Mouse (Mus musculus) cerebellum, adult 18-20 months (tissue): ENCODE results near the gene Sco2.

Experiments
- DNase-seq, 2 experiments: peaks; one replicate each; pipeline ENCODE4 v3.0.0; 2021

The Sco2 gene

DNA sequence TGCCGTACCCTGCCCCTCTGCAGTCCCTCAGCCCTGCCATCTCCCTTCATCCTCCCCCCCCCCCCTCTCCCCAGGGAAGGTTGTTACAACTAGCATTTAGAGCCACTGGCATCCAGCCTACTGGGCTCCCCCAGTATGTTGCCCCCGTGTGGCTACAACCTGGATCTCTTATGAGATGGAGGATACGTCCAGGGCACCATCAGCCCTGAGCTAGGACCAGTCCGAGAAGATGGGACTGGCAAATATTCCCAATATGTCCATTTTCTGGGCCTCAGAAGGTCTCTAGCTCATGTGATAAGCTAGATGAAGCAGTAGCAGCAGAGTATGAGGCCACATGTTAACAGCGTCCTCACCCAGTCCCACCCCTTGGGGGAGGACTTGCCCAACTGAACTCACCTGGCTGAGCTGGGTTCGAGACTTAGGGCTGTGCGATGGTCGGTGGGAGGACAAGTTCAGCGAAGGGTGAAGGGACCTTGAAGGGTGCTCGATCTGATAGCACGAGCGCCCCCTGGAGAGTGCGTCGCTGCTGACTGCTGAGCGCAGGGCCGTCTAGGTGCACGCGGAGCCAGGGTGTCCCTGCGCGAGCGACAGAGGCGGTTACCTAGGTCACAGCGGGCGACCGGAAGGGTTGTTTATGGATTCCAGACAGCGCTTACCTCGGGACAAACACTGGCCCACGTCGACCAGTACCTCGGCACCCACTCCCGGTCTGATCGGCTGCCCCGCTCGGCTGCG, 452 bp downstream of the Sco2 start:
- peak; percentile 81 to 87 for DNase-seq

DNA sequence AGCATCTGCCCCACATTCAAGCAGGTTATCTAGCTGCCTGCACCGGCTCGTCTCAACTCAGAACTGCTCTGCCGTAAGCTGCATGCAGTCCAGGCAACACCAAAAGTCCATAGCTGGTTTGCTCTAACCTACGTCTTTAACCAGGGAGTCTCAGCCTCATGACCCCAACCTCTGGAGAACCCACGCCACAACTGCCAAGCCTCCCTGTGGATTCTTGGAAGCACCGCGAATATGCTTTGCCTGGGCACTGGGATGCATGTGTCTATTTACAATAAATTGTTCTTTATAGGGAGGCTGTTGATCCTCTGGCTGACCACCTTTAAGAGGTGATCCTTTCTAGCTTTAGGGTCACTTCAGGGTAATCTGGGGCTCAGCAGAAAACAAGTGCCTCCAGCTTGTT, 1.1 kb downstream of the Sco2 start:
- peak in 1 of 2 experiments; percentile 24 for DNase-seq

DNA sequence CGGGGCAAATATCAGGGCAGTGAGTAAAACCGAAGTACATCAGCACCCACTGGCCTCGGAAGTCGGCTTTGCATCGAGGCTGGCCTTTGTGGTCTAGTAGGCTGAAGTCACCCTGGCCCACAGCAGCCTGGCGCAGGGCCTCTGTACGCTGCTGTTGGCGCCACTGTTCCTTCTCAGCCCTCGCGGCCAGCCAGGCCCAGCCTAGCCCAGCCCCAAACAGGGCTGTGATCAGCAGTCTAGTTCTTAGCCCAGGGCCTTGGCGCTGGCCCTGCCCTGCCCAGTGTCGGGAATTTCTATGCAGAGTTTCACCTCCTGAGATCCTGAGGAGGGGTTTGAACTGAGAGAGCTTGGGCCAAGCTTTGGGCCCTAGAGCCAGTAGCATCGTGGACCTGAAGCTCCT, 1.6 kb downstream of the Sco2 start:
- peak in 1 of 2 experiments; percentile 23 for DNase-seq

DNA sequence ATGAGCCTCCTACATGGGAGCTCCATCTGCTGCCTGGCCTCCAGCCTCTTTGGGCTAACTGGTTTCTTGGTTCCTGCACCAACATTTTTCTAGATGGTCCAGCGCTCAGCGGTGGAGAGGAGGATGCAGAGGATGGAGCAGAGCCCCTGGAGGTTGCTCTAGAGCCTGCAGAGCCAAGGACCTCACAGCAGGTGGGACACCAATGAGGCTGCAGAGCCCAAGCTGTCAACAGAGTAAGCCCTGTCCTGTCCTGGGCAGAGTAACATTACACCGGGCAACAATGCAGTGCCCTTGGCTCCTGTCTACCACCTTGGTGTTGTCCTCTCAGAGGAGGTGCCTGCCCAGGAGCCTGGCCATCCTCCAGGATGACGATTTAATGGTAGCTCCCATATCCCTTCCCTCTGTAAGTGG, 8.5 kb downstream of the Sco2 start:
- peak; percentile 90 to 92 for DNase-seq

DNA sequence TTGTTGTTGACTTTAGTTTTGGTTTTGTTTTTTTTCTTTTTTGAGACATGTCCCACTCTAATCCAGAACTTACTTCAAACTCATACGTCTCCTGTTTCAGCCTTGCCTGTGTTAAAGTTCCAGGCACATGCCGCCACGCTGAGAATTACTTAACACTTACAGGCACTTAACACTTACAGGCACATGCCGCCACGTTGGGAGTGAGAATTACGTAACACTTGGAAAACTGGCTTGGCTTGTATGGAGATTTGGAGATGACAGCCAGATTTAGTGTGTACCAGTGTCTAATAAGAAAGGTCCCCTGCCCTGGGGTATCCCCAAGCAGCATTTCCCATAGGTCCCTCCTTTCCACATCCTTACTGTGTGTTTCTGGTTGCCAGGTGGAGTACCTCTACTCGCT, 10.6 kb downstream of the Sco2 start:
- no peak for DNase-seq

DNA sequence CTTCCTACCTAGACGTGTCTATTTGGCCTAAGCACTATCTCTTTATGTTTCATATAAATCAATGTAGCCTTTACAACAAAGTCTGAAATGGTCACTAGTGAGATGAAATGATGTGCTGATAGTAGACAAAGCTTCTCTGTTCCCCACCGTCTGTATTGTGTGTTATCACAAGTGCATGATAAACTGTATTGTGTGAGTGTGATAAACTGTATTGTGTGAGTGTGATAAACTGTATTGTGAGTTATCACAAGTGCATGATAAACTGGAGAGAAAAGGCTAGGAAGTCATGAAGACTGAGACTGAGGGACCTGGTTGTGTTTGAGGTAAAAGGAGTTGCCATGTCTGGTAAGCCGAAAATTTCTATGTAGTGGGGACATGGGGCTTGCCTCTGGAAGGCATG, 14.9 kb downstream of the Sco2 start:
- DNase-seq: no peak

DNA sequence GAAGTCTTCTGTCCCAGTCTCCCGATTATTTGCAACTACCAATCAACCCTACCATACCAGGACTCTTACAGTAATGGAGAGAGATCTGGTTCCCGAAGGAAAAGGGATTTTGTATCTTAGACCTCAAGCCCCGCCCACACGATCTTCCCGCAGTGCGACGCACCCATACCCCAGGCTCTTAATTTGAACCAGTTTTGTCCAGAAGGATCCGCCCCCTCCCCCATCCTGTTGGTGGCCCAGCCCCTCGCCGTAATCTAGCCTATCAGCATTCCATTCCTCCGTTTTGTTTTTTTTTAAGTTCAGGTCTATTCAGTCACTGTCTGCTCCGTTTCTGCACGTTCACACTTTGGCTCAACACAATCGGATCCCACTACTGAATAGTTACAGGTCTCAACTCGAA, 17.3 kb downstream of the Sco2 start:
- peak in 1 of 2 experiments; percentile 30 for DNase-seq

DNA sequence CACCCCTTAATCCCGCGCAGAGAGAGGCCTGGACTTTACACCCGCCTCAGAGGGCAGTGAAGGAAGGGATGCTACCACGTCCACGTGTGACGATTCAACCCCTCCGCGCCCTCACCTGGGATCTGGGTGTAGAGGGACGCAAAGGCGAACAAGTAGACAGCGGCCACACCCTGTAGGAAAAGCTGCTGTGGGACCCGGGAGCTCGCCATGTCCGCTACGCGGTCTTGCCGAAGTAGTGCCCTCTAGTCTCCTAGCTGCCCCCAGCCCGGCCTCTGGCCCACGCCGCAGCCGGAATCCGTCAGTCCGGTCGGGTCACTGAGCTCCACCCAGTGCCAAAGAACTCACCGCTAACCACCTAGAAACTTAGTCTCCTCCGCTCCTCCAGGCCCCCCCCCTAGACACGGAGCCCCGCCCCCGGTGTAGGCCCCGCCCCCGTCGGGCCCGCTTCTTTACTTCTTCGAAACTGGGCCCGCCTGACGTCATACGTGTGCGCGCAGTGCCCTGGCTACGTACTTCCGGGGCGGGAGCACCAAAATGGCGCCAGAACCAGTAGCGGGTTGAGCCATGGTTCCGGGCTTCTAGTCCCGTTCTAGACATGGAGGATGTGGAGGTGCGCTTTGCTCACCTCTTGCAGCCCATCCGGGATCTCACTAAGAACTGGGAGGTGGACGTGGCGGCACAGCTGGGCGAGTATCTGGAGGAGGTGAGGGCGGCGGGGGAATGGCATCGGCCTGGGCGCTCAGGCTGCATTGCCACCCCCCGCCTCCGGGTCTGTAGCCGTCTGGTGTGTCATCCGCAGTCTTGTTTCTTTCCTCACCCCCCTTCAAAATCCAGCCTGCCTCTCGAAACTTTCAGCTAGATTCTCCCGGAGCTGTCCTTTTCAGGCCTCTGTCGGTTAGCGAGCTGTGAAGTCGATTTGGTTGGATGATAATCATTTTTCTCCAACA, 18.1 kb downstream of the Sco2 start, which contains the start of the genes Lmf2 and Ncaph2:
Gene Lmf2, minus strand, starts transcription at position 419 of the 947 bp plus-strand sequence.
Gene Ncaph2, plus strand, starts transcription at position 479 of the 947 bp plus-strand sequence.
- DNase-seq: peak; percentile 94 to 96

DNA sequence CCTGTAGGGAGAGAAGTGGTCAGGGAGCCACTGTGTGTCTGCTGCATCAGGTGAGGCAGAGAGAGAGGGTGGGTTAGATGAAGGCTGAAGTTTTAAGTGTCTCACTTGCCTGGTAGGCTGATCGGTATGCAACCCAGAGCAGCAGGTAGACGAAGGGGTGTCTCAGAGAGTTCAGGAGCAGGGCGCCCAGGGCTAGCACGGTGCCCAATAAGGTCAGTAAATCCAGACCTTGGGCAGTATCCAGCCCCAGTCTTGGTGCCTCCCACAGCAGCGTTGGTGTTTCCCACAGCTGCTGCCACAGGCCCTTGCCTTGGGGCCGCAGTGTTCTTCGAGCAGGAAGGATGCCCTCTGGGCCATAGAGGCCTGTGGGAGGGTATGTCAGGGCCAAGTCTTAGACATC, 19.2 kb downstream of the Sco2 start:
- DNase-seq: no peak

DNA sequence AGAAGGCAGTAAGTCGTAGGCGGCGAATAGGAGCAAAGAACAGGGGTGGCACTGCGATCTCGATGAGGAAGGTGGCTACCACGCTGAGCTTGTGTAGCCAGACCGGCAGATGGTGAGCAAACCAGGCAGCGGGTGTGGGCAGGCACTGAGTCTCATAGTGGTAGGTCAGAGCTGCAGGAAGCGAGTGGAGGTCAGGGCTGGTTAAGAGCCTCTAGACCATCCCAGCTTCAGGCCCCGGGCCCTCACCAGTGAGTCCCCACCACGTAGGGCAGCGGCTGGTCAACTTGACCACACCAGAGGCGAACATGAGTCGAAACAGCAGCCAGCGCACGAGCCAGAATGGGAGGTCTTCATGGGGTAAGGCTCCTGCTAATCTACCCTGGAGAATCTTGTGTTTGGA, 19.8 kb downstream of the Sco2 start:
- no peak for DNase-seq

DNA sequence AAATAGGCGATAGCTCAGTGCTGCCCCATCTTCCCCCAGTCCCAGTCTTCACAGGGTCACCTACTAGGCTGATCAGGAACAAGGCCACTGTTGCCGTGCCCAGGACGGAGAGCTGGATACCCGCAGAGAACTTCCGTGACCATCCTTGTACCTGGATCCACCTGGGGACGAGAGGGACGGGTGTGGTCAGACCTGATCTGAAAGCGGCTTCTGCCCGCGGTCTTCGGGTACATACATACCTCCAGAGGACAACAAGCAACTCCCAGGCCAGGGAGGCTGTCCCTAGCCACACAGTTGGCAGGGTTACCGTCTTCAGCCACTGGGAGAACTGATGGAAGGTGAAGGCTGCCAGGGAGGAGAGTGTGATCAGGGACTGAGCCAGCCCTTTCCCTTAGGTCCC, 20.9 kb downstream of the Sco2 start:
- DNase-seq: no peak

DNA sequence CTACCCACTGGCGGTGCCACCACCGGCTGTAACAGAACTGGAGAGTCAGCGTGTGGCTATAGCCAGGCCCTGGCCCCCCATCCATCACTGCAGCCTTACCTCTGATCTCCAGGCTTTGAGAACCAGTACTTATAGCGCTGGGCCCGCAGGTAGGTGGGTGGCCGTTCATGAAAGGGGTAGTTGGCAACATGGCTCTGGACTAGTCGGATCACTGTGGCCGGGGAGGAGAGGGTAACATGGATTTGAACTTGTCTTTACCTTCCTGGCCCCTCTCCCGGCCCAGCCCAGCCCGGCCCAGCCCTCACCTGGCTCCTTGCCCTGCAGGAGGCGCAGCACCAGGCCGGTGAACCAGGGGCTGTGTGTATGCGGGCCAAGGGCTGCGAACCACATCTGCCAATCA, 21.6 kb downstream of the Sco2 start:
- no peak for DNase-seq

DNA sequence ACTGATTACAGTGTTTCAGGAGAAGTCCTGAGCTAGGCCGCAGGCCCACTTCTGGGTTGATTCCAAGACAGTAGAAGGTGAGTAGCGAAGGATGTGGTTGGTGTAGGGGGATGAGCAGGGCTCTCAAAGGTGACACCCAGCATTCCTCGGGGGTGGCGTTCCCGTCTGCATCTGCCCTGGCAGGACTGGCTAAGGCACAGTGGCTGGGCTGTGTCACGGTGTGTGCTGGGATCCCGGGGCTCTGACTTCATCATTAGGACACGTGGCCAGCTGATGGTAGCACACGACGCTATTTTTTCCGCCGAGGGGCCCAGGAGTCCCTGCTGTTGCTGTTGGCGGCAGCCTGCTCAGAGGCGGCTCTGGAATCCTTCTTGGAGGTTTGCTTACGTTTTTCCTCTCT, 22.3 kb downstream of the Sco2 start:
- DNase-seq: no peak

DNA sequence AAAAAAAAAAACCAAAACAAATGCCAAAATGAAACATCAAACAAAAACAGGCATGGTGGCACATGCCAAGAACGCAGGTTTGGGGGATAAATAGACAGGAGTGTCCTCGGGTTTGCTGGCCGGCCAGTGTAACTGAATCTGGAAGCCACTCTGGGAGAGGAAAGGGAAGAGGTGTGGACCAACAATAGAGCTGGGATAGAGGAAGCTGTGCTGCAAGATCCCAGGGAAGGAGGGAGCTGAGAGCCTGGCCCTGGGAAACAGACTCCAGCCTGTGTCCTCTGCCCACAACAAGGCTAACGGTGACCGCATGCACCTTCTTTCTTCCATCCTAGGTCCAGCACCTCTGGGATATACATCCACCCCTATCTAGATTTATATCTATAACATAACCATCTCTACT, 23.2 kb downstream of the Sco2 start:
- DNase-seq: no peak

DNA sequence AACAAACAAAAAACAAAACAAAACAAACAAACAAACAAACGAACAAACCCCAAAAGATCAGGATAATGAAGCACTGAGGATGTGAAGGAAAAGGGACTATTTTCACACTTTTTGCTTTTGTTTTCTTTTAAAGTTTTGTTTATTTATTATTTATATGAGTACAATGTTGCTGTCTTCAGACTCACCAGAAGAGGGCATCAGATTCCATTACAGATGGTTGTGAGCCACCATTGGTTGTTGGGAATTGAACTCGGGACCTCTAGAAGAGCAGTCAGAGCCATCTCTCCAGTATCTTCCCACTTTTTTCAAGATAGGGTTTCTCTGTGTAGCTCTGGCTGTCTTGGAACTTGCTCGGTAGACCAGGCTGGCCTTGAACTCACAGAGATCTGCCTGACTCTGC, 30.3 kb downstream of the Sco2 start:
- no peak for DNase-seq

DNA sequence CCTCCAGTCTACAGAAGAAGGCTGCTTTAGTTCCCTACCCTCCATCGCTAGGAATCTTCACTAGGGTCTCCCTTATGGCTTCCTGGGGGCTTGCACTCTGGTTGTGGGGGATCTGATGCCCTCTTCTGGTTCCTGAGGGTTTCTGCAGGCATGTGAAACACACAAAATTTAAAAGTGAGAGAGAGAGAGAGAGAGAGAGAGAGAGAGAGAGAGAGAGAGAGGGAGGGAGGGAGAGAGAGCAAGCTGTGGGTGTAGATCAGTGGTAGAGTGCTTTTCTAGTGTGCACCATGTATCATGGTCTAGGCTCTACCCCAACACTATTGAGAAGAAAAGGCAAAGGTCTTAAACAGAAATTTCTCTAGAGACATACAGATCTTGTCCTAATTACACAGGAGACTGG, 32.0 kb downstream of the Sco2 start:
- DNase-seq: no peak

DNA sequence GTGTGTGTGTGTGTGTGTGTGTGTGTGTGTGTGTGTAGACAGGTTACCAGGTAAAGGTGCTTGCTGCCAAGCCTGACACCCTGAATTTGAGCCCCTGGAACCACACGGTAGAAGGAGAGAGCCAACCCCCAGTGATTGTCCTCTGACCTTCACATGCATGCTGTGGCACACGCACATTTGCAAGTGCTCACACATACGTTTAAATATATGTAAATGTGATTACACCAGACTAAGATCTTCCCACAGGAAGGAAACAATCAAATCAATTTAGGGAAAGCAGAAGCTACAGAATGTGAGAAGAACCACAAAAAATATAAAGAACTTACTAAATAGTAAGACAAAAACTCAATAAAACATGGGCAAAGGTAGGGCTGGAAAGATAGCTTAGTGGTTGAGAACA, 33.5 kb downstream of the Sco2 start:
- DNase-seq: no peak

DNA sequence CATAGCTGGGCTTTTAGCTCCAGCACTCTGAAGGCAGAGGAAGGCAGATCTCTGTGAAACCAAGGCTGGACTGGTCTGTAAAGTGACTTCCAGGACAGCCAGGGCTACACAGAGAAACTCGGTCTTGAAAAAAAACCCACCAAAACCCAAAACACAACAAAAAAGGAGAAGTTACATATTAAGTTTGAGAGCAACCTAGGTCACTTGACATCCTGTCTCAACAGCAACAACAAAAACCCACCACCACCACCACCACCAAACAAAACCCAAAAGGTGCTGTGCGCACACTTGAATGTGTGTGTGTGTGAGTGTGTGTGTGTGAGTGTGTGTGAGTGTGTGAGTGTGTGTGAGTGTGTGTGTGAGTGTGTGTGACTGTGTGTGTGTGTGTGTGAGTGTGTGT, 34.0 kb downstream of the Sco2 start:
- DNase-seq: no peak

DNA sequence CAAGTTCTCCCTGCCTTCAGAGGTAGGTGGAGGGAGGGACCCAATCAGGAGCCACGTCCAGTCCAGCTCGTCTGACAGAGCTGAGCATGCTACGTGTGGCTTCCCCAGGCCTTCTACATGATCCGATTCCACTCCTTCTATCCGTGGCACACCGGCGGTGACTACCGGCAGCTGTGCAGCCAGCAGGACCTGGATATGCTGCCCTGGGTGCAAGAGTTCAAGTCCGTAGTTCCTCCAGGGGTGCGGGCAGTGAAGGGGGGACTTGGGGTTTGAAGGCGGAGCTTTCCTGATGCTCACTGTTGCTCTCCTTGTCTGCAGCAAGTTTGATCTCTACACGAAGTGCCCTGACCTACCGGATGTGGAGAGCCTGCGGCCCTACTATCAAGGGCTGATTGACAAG, 37.2 kb downstream of the Sco2 start:
- DNase-seq: no peak

DNA sequence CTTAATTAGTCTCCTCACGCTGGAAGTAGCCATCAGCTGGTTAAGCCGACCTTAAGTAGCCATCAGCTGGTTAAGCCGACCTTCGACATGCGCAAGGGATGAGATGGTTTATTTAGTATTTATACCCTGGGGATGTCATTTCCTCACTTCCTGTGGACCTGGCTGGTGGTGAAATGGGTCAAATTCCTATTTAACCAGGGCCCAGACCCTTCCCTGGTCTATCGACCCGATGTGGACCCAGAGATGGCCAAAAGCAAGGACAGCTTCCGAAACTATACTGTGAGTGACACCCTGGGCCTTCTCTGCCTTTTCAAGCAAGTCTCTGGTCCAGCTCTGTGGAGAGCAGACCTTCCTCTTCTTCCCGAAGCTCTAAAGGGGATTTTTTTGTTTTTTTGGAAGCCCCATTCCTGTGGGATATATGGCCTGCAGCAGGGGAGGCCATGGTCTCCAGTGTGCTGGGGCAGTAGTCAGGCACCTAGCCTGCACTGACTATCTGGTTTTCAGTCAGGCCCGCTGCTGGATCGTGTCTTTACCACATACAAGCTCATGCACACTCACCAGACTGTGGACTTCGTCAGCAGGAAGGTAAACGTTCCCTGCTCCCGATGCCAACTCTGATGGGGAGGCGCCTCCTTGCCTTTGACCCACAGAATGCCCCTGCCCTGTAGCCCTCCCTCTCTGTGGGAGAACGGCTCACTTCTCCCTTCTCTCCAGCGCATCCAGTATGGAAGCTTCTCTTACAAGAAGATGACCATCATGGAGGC, 38.7 kb downstream of the Sco2 start:
- DNase-seq: no peak

DNA sequence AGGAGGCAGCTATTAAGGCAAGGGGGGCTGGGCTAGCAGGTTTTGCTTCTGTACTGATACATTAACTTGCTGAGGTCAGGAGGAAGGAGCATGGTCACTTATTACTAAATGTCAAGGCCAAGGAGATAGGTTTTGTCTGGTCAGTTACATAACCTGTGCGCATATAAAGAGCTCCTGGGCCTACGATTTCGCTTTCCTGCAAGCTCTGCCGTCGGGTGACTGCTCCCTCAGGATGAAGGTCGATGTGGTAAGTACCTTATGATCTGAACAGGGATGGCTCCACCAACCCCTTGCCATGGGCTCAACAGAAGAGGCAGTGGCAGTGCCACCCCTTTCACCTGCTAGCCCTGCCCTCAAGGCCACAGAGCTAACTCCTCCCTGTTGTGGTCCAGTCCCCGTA, 39.4 kb downstream of the Sco2 start, which contains the start of gene Miox:
Gene Miox, plus strand, starts transcription at position 128 of the 400 bp plus-strand sequence.
- DNase-seq: no peak

DNA sequence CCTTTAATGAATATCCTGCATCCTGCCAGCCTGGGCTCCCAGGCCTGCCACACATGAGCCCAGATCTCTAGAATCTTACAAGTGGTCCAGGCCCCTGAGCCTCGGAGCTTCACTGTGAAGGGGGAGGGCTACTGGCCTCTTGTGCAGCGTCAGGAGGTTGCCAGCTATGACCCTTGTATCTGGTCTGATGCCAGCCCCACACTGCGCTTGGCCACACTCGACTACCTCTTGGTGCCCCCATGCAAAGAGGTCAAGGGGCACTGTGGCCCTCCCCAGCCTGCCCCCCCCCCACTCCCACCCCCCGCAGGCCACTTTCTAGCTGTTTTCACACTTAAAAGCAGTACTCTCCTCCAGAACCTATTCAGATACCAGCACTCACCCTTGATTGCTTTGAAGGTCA, 47.2 kb downstream of the Sco2 start:
- no peak for DNase-seq

DNA sequence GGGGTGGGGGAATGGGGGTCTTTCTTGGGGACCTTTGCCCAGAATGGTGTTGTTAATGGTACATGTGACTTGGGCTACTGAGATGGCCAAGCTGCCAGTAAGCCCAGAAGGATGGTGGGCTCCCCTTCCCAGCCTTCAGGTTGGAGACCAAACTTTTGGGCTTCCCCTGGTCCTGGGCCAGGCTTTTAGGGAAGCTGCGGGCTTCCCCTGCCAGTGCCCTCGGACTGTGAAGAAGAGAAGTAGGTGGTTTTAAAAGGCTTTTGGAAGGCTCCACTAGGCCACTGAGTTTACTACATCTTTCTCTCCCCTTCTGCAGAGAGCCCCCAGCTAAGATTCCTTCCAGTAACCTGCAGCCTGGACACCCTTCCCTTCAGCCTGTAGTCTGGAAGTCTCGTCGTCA, 50.0 kb downstream of the Sco2 start:
- DNase-seq: no peak
